Mouse (Mus musculus) c-Kit-positive CD71-positive TER-119-negative erythroid progenitor cells, embryonic 14.5 days (primary cell): ENCODE data around the gene Wdr1.

Source experiments
- DNase-seq: peaks from one replicate; pipeline ENCODE4 v3.0.0-alpha.2; 2013; ENCODE audit warnings: low read depth

Gene Wdr1

GRCm38 (mm10) chr5:38544423-38545415 lies 18.3 kb downstream of the Wdr1 start:
- no peak for DNase-seq

- DNase-seq = no peak
Measured at GRCm38 (mm10) chr5:38543496-38544217, 19.4 kb downstream of the Wdr1 start.

DNA sequence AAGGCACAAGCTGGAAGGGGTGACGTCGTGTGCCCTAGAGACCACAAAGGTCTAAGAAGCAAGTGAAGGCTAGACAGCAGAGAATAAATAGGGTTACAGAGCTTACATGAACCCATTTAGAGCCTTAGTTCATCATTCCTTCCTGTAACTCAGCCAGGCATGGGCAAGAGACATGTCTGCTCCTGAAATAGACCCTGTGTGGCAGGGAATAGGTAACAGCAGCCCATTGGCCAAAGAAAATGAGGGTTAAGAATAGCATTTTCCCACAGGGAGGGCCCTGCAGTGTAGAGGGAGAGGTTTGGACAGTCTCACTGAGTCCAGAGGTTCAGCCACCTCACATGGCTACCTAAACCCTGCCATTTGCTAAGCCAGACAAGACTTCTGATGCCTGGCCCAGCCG lies 21.3 kb downstream of the Wdr1 start:
- DNase-seq = no peak

DNA sequence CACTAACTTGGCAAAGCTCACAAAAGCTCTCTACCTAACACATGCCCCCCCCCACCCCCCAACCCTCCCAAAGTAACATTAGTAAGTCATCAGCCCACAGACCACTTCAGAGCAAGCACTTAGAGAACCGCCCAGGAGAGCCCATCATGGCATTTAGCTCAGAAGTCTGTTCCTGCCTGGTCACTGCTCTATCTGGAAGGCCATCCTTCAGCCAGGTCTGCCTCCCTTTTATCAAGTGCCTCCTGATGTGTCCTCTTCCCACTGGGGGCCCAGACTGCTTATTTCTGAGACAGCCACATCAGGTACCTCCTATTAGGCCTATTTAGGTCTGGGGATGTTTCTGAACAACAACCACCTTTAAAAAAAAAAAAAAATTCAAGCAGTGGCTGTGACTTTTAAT lies 22.1 kb downstream of the Wdr1 start:
- no peak for DNase-seq

DNA sequence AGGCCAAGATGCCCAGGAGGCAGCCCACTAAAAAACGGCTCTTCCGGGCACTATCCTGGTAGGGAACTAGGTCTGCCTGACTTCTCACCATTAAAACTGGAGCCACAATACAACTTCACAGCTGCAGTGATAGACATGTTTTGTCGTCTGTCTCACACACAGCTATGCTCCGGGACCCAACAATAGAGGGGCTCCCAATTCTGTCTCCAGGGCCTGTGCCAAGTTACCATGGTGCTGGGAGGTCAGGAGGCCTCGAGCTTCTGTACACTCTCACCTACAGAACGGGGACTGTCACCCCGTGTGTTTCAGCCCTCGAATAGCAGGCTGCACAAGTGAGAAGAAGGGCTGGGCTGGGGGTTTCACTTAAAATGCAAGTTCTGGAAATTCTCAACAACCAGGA lies 24.5 kb downstream of the Wdr1 start:
- DNase-seq = no peak

GRCm38 (mm10) chr5:38537845-38538244 lies 25.2 kb downstream of the Wdr1 start:
- no peak for DNase-seq

GRCm38 (mm10) chr5:38536822-38537221 lies 26.2 kb downstream of the Wdr1 start:
- DNase-seq = no peak

- no peak for DNase-seq
Measured at GRCm38 (mm10) chr5:38532084-38532483, 30.9 kb downstream of the Wdr1 start.

GRCm38 (mm10) chr5:38529724-38530428 lies 33.1 kb downstream of the Wdr1 start:
- DNase-seq = no peak

DNA sequence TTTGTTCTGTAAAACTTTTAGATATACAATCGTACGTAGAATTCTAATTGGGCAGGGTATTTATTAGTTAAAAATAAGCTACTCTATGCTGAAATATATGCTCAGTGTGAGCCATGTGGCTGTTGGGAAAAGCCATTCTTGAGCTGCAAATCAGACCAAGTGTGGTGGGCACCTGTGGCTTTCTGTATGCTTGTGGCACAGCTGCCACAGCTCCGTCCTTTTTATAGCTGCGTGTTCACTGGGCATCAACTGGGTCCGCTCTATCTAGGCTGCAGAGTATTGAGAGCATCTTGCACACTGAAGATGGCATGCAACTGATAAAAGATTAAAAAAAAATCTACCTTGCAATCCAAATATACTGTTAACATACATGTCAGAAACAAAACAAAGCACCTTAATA lies 40.0 kb downstream of the Wdr1 start:
- no peak for DNase-seq

- no peak for DNase-seq
Measured at GRCm38 (mm10) chr5:38520838-38521237, 42.2 kb downstream of the Wdr1 start.

GRCm38 (mm10) chr5:38516267-38516666 lies 46.8 kb downstream of the Wdr1 start:
- no peak for DNase-seq

DNA sequence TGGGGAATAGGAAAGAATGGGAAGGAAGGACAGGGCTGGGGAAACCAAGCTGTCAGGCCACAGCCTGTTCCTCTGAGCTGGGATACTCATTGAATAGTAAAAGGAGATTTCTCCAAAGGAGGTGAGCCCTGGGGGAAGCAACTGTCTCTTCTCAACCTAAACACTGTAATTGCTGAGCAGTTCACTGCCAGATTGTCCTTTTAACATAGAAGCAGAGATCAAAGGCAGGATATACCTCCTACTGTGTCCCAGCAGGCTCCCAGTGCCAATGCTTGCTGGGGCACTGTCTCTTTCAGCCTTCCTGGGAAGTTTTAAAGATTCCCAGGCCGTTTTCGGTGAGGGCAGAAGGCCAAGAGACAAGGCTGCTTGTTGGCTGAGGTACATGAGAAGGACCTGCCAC lies 50.0 kb downstream of the Wdr1 start:
- no peak for DNase-seq

DNA sequence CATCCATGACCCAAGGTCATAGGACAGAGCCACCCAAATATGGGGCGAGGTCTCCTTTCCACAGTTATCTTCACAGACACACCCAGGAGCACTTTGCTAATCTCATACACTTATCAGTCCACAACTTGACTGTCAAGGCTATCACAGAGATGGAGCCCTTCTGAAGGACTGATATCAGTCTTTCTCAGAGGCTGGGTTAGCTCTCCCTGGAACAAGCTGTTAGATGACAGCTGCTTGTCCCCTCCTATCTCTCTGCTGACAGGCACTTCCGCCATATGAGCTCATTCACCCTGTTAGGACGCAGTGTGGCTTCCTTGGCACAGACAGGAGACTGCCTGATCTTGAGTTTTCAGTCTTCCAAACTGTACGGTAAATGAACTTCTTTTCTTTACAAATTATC lies 53.5 kb downstream of the Wdr1 start:
- DNase-seq = peak; percentile 73

DNA sequence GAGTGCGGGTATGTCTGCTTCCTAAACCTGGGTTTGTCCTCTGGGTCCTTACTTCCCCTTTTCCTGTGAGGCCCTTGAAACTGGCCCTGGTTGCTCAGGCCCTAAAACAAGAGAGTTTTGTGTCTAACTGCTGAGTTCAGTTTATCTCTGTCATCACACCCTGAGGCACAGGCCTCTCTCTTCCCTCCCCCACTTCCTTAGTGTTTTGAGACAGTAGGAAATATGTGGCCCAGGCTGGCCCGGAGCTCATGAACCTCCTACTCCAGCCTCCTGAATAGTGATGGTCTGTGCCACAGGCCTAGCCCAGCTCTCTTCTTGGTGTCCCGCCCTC lies 57.6 kb downstream of the Wdr1 start:
- no peak for DNase-seq

GRCm38 (mm10) chr5:38504747-38505434 lies 58.1 kb downstream of the Wdr1 start:
- DNase-seq = no peak

DNA sequence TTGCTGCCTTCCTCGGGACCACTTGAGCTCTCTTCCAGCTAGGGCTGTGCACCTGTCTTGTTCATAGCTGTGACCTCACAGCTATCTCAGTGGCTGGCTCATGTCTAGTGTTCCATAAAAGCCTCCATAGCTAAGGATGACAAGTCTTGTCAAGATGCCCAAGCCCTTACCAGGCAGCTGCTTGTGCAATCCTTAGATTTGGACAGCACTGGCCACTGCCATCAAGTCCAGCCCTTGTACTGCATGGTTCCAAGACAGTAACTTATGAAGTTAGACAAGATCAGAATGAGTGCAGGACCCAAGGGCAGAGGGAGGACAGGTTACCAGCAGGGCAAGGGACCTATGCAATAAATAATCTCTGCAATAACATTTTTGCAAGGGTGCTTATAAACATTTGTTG lies 58.9 kb downstream of the Wdr1 start:
- no peak for DNase-seq

- no peak for DNase-seq
Measured at GRCm38 (mm10) chr5:38502992-38503391, 60.0 kb downstream of the Wdr1 start, which contains the start of gene Slc2a9. Gene Slc2a9, minus strand, starts transcription at chr5:38503143.

- DNase-seq = no peak
Measured at GRCm38 (mm10) chr5:38500043-38500442, 63.0 kb downstream of the Wdr1 start.

DNA sequence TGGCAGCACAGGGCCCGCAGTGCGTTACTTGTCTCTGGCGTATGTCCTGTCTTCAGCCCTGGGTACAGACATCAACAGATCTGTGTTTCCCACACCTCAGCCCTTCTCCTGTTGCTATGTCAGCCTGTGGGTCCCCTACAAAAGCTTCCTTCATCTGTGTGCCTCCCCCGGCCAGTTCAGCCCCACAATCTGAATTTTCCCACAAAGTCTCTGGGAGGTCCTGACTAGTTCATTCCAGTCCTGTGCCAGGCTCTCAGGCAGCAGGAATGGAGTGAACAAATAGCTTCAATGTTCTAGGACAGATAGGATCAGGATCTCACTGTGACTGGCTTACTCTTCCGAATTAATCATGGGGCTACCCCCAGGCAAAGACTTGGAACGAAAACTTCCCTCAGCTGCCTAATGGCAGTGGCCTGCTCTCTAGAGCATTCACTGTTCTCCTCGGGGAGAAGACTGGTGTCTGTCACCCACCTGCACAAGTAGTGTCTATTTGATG lies 63.7 kb downstream of the Wdr1 start:
- no peak for DNase-seq

DNA sequence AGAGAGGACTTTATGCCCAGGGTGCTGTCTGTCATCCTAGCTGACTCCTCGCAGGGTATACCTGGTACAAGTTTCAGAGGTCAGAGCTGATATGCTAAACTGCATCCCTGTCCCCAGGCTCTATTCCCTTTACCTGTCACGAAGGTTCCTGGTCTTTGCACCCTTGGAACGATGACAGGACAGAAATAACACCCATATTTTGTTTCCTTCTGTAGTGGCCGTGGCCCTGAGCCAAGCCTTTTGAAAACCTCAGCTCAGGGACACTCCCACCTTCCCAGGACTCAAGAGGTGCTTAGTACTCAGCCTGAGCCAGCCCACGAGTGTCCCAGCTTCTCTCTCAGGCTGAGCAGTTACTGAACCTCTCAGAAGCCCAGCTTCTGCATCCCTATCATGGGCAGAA lies 64.5 kb downstream of the Wdr1 start:
- DNase-seq = no peak
